Mouse (Mus musculus): Measurements from ENCODE around the gene Slamf8.

Gene Slamf8

GRCm38 (mm10) chr1:172593321-172593720, 3.0 kb upstream of the Slamf8 start:
- DNase-seq, result no peak

GRCm38 (mm10) chr1:172585612-172586567, 4.5 kb downstream of the Slamf8 start:
- no peak for DNase-seq

GRCm38 (mm10) chr1:172585026-172585425, 5.3 kb downstream of the Slamf8 start:
- DNase-seq, result no peak

- DNase-seq, result no peak
Measured at GRCm38 (mm10) chr1:172584271-172584670, 6.1 kb downstream of the Slamf8 start.

GRCm38 (mm10) chr1:172582436-172582835, 7.9 kb downstream of the Slamf8 start:
- no peak for DNase-seq

GRCm38 (mm10) chr1:172580116-172580515, 10.3 kb downstream of the Slamf8 start:
- no peak for DNase-seq

GRCm38 (mm10) chr1:172567758-172568157, 22.6 kb downstream of the Slamf8 start:
- DNase-seq, result no peak

GRCm38 (mm10) chr1:172566131-172566530, 24.2 kb downstream of the Slamf8 start:
- no peak for DNase-seq

GRCm38 (mm10) chr1:172563465-172563828, 26.9 kb downstream of the Slamf8 start:
- no peak for DNase-seq

- peak; percentile 60 to 61 for DNase-seq
Measured at GRCm38 (mm10) chr1:172562641-172563464, 27.5 kb downstream of the Slamf8 start.

- no peak for DNase-seq
Measured at GRCm38 (mm10) chr1:172555638-172556037, 34.7 kb downstream of the Slamf8 start, which contains the start of gene Vsig8. Vsig8 (plus strand) TSS chr1:172555938.

- no peak for DNase-seq
Measured at GRCm38 (mm10) chr1:172552623-172553022, 37.7 kb downstream of the Slamf8 start.

- DNase-seq, result no peak
Measured at GRCm38 (mm10) chr1:172551009-172551408, 39.4 kb downstream of the Slamf8 start.

- DNase-seq, result peak; percentile 32 to 42
Measured at GRCm38 (mm10) chr1:172550551-172550951, 39.8 kb downstream of the Slamf8 start.

- no peak for DNase-seq
Measured at GRCm38 (mm10) chr1:172549717-172550116, 40.7 kb downstream of the Slamf8 start.

- no peak for DNase-seq
Measured at GRCm38 (mm10) chr1:172549314-172549713, 41.1 kb downstream of the Slamf8 start.

- DNase-seq, result peak; percentile 46 to 48
Measured at GRCm38 (mm10) chr1:172548501-172548900, 41.9 kb downstream of the Slamf8 start.

- no peak for DNase-seq
Measured at GRCm38 (mm10) chr1:172546062-172546461, 44.3 kb downstream of the Slamf8 start.

- DNase-seq, result no peak
Measured at GRCm38 (mm10) chr1:172540283-172540820, 50.0 kb downstream of the Slamf8 start.

- no peak for DNase-seq
Measured at GRCm38 (mm10) chr1:172539827-172540226, 50.5 kb downstream of the Slamf8 start.

- no peak for DNase-seq
Measured at GRCm38 (mm10) chr1:172535116-172535515, 55.3 kb downstream of the Slamf8 start.

- DNase-seq, result no peak
Measured at GRCm38 (mm10) chr1:172532551-172532950, 57.8 kb downstream of the Slamf8 start.
